Mouse (Mus musculus): Measurements from ENCODE around the gene Gm44596.

DNA sequence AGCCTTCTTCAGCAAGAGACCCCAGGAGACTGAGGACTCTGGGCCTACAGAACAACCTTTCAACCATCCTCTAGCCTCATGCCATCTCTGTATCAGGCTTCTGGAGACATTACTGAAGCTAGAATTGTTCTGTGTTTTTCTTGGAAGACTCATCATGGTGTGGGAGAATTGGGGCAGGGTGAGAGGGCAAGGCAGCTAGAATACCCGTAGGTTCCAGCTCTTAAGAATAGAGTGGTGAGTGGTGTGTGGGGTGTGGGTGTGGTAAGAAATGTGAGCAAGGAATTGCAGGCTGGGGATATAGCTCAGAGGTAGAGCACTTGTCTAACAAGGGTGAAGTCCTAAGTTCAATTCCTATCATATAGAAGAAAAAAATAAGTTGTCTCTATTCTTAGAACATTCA, 9.7 kb downstream of the Gm44596 start:
- TF ChIP-seq FLI1 (IDR thresholded peaks at IDR 0.05; ENCODE audit: low read length) (no peak), GATA1 (IDR thresholded peaks at IDR 0.05; ENCODE audit: borderline replicate concordance, low read length) (no peak)

Measured in megakaryocyte, embryonic 14.5 days (primary cell).